Mouse (Mus musculus): ENCODE results near the gene Gng8. TPM values are rescaled to one million over a fixed set of nuclear protein-coding genes. Genes with fewer than 3 reads are reported as not detected.
A peak's percentile ranks its signal among the peaks of the same experiment; 100 is the strongest.

Gene Gng8
- polyA plus RNA-seq, 1 experiment from 2014 or later, result 0.78 TPM

DNA sequence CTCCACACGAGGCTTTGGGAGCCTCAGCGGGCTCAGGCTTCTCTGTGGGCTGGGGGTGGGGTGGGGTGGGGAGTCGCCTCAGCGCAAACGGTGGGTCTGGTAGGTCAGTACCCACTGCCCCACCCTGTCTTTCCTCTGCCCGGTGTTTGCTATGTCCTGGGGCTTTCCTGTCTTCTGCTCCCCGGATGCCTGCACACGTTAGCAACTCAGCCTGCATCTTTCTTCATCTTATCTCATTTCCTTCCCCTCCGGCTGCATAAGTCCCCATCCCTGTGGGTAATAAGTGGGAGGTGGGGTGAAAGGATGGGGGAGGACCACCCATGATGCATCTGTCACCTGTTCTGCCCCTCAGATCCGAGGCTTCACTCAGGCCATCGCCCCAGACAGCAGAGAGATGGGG, 16.8 kb downstream of the Gng8 start:
- H3K9ac ChIP-seq, result no peak overlapping the region
- 0 out of 2 replicates have a peak, but pooled peaks cover 7% of the 10 kb centered on the region for H3K36me3 ChIP-seq (replicated peaks; ENCODE audit: control insufficient read depth, insufficient read depth)
- H3K4me2 ChIP-seq (replicated peaks), result no peak overlapping the region
- H3K27ac ChIP-seq, result no peak overlapping the region
- no peak for ATAC-seq (ENCODE audit: low FRiP score)
- DNase-seq (ENCODE audit: low spot score), result no peak
- peaks cover 3% of the 10 kb centered on the region; the same call in 1 of the 2 replicates for H3K4me1 ChIP-seq (replicated peaks; ENCODE audit: control insufficient read depth, insufficient read depth, low read length)
- H3K27me3 ChIP-seq (ENCODE audit: control insufficient read depth, insufficient read depth, low read length), result no peaks in the 10 kb centered on the region
- no peak overlapping the region for H3K4me3 ChIP-seq (replicated peaks; ENCODE audit: low read length)
- WGBS, result 57% methylated on average over 11 of the region's 11 CpGs
- no peaks in the 10 kb centered on the region for H3K9me3 ChIP-seq (ENCODE audit: control insufficient read depth, low read length)

DNA sequence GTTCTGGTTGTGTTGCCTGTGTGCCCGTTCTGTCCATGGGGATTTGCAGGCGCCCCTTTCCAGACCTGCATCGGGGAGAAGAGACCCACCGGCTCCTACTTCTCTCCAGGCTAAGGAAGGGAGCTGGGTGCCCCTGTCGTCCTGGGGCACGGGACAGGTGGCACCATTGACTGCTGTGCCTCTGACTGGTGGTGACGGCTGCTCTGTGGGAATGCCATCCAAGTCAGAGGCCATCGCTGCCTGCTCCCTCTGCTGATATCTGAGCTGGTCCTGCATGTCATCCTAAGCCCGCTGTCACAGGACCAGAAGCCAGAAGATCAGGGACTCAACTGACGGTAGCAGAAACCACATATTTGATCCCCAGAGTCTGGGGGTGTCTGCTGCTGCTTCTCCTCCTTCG, 17.3 kb downstream of the Gng8 start:
- Histone ChIP-seq H3K4me1 (replicated peaks; ENCODE audit: control insufficient read depth, insufficient read depth, low read length) (peaks cover 3% of the 10 kb centered on the region; the same call in 1 of the 2 replicates), H3K27ac (no peak overlapping the region), H3K36me3 (replicated peaks; ENCODE audit: control insufficient read depth, insufficient read depth) (0 out of 2 replicates have a peak, but pooled peaks cover 7% of the 10 kb centered on the region), H3K27me3 (ENCODE audit: control insufficient read depth, insufficient read depth, low read length) (no peaks in the 10 kb centered on the region), H3K9me3 (ENCODE audit: control insufficient read depth, low read length) (no peaks in the 10 kb centered on the region), H3K4me3 (replicated peaks; ENCODE audit: low read length) (no peak overlapping the region), H3K4me2 (replicated peaks) (no peak overlapping the region), H3K9ac (no peak overlapping the region)
- ATAC-seq (ENCODE audit: low FRiP score) (no peak), DNase-seq (ENCODE audit: low spot score) (no peak)
- WGBS, result 66% methylated on average over 11 of the region's 11 CpGs

DNA sequence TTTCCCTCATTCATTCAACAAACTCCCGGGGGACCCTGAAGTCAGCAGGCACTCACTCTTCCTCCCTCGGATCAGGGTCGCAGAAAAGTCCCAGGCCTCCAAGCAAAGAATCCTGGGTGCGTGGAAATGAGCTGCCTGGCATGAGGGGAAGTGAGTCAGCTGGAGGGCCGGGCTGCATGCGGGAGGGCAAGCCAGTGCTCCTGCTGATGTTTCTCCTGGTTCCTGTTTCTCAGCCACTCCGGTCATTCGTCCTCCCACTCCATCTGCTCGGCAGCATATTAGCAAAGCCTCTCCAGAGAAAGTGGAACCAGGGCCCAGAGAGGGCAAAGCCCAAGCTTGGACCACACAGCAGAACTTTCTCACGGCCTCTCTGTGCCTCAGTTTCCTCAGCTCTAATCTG, 18.3 kb downstream of the Gng8 start:
- H3K4me2 ChIP-seq (replicated peaks), result no peak overlapping the region
- no peaks in the 10 kb centered on the region for H3K9me3 ChIP-seq (ENCODE audit: control insufficient read depth, low read length)
- H3K4me1 ChIP-seq (replicated peaks; ENCODE audit: control insufficient read depth, insufficient read depth, low read length), result peaks cover 3% of the 10 kb centered on the region; the same call in 1 of the 2 replicates
- DNase-seq (ENCODE audit: low spot score), result no peak
- H3K27ac ChIP-seq, result no peak overlapping the region
- ATAC-seq (ENCODE audit: low FRiP score), result no peak
- H3K9ac ChIP-seq, result no peak overlapping the region
- no peaks in the 10 kb centered on the region for H3K27me3 ChIP-seq (ENCODE audit: control insufficient read depth, insufficient read depth, low read length)
- peaks cover 17% of the 10 kb centered on the region for H3K36me3 ChIP-seq (replicated peaks; ENCODE audit: control insufficient read depth, insufficient read depth)
- WGBS, result 48% methylated on average over 10 of the region's 10 CpGs
- no peak overlapping the region for H3K4me3 ChIP-seq (replicated peaks; ENCODE audit: low read length)

DNA sequence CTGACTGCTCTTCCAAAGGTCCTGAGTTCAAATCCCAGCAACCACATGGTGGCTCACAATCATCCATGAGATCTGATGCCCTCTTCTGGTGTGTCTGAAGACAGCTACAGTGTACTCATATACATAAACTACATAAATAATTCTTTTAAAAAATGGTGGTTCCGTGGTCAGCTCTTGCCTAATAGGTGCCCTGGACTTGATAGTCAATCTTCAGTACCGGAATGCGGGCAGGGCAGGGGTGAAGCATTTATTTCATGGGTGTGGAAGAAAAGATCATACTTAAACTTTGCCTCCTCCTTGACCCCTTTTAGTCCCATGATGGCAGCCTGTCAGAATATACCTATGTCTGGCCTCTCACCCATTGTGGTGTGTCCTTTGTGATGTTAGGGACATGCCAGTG, 20.3 kb downstream of the Gng8 start:
- Histone ChIP-seq H3K4me3 (replicated peaks; ENCODE audit: low read length) (no peak overlapping the region), H3K4me2 (replicated peaks) (no peak overlapping the region), H3K27ac (no peak overlapping the region), H3K9me3 (ENCODE audit: control insufficient read depth, low read length) (no peaks in the 10 kb centered on the region), H3K9ac (no peak overlapping the region), H3K36me3 (replicated peaks; ENCODE audit: control insufficient read depth, insufficient read depth) (peaks cover 37% of the 10 kb centered on the region), H3K4me1 (replicated peaks; ENCODE audit: control insufficient read depth, insufficient read depth, low read length) (no peaks in the 10 kb centered on the region; the same call in 1 of the 2 replicates), H3K27me3 (ENCODE audit: control insufficient read depth, insufficient read depth, low read length) (no peaks in the 10 kb centered on the region)
- DNase-seq (ENCODE audit: low spot score) (no peak), ATAC-seq (ENCODE audit: low FRiP score) (no peak)
- WGBS, result 89% methylated on average over 3 of the region's 3 CpGs

DNA sequence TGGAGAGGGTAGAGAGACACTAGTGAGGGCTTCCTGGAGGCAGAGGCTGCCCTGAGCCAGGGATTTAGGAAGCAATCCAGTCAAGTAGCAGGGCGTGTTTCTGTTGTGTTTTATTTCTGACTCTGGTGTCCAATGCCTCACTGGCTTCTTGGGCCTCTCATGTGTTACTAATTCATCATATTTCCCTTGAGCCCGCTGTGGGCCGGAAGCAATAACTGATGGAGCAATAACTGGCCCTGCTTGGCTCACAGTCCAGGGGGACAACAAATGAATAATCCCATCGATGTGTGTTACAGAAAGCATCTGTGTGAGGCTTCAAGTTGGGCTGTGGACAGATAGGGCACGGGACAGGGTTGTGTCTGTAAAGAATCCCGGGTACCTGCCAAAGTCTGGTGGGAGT, 20.8 kb downstream of the Gng8 start:
- WGBS, result 50% methylated on average over 6 of the region's 6 CpGs
- Histone ChIP-seq H3K36me3 (replicated peaks; ENCODE audit: control insufficient read depth, insufficient read depth) (peaks cover 42% of the 10 kb centered on the region), H3K27me3 (ENCODE audit: control insufficient read depth, insufficient read depth, low read length) (no peaks in the 10 kb centered on the region), H3K4me3 (replicated peaks; ENCODE audit: low read length) (no peak overlapping the region), H3K9ac (no peak overlapping the region), H3K4me1 (replicated peaks; ENCODE audit: control insufficient read depth, insufficient read depth, low read length) (no peaks in the 10 kb centered on the region; the same call in 1 of the 2 replicates), H3K4me2 (replicated peaks) (no peak overlapping the region), H3K9me3 (ENCODE audit: control insufficient read depth, low read length) (no peaks in the 10 kb centered on the region), H3K27ac (no peak overlapping the region)
- no peak for DNase-seq (ENCODE audit: low spot score)
- ATAC-seq (ENCODE audit: low FRiP score), result no peak

DNA sequence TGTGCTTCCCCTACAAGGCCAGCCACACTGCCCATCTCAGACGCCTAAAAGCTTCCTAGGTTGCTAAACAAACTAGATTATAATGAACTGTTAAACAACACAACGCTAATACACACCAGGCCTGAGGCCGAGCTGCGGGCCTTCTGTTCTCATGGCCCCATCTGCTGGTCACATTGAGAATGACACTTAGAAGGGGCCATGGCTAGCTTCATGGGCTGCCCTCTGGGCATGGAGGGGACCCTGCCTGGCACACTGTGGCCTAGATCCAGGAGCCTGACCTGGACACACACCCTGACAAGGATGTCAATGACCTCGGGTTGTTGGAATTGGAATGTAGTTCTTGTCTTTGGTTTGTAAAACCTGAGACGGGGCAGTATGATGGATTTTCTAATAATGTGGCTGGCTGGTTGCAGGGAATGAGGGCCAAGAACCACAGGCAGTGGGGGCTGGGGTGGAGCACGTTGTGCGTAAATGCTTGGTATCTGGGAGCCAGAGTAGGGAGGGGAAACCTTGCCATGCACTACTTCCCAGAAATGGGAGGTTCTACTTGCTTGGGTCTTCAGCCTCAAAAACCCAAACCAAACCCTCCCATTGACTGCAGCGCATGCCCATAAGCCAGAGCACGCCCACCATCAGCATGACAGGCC, 22.3 kb downstream of the Gng8 start:
- WGBS, result 37% methylated on average over 10 of the region's 10 CpGs
- Histone ChIP-seq H3K9me3 (ENCODE audit: control insufficient read depth, low read length) (no peaks in the 10 kb centered on the region), H3K4me3 (replicated peaks; ENCODE audit: low read length) (no peak overlapping the region), H3K36me3 (replicated peaks; ENCODE audit: control insufficient read depth, insufficient read depth) (peaks cover 57% of the 10 kb centered on the region), H3K27me3 (ENCODE audit: control insufficient read depth, insufficient read depth, low read length) (no peaks in the 10 kb centered on the region), H3K27ac (0 out of 2 replicates have a peak overlapping the region, but pooled peaks have one; percentile 26), H3K4me1 (replicated peaks; ENCODE audit: control insufficient read depth, insufficient read depth, low read length) (peaks cover 5% of the 10 kb centered on the region; the same call in 1 of the 2 replicates), H3K9ac (no peak overlapping the region), H3K4me2 (replicated peaks) (no peak overlapping the region)
- DNase-seq (ENCODE audit: low spot score) (peak; percentile 84), ATAC-seq (ENCODE audit: low FRiP score) (peak; percentile 60)

DNA sequence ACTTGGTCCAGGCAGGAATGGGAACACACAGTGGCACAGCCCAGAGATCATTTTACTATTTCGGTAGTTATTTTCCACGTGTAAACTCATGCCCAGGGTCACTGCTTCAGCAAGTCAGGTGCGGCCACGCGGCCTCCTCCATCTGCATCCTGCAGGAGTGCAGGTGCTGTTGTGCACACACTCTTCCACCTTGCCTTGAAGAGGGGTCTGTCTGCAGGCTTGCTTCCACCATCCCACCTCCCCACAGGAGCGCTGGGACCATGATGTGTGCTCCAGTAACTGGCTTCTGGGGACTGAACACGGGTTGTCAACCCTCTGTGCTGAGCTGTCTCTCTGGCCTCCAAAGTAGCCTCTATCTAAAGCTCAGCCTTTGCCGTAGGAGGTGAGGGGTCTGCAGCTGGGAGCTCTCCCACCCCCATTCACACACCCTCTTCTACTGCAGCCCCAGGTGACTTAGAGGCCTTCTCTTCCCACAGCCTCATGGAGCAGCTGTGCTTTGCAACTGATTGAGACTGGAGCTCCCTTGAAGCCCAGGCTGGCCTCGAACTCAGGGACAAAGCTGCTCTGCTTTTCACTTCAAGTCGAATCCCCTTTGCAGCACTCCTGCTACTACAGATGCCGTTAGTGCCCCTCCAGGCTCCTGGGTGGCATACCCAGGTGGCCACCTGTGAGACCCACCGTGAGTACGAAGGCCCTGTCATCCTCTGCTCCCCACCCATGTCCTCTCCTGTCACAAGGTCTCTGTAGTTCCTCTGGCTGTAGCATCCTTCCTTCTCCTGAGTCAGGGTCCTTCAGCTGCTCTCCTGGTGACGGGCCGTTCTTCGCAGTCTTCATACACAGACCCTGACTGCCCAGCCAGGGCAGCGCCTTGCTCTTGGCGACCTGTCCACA, 23.1 kb downstream of the Gng8 start:
- DNase-seq (ENCODE audit: low spot score), result no peak
- peaks cover 13% of the 10 kb centered on the region for H3K4me1 ChIP-seq (replicated peaks; ENCODE audit: control insufficient read depth, insufficient read depth, low read length)
- H3K27me3 ChIP-seq (ENCODE audit: control insufficient read depth, insufficient read depth, low read length), result no peaks in the 10 kb centered on the region
- H3K4me2 ChIP-seq (replicated peaks), result no peak overlapping the region
- H3K36me3 ChIP-seq (replicated peaks; ENCODE audit: control insufficient read depth, insufficient read depth), result peaks cover 65% of the 10 kb centered on the region
- no peaks in the 10 kb centered on the region for H3K9me3 ChIP-seq (ENCODE audit: control insufficient read depth, low read length)
- H3K4me3 ChIP-seq (replicated peaks; ENCODE audit: low read length), result no peak overlapping the region
- no peak for ATAC-seq (ENCODE audit: low FRiP score)
- 0 out of 2 replicates have a peak overlapping the region, but pooled peaks have one; percentile 26 for H3K27ac ChIP-seq
- H3K9ac ChIP-seq, result no peak overlapping the region
- 84% methylated on average over 18 of the region's 18 CpGs for WGBS

DNA sequence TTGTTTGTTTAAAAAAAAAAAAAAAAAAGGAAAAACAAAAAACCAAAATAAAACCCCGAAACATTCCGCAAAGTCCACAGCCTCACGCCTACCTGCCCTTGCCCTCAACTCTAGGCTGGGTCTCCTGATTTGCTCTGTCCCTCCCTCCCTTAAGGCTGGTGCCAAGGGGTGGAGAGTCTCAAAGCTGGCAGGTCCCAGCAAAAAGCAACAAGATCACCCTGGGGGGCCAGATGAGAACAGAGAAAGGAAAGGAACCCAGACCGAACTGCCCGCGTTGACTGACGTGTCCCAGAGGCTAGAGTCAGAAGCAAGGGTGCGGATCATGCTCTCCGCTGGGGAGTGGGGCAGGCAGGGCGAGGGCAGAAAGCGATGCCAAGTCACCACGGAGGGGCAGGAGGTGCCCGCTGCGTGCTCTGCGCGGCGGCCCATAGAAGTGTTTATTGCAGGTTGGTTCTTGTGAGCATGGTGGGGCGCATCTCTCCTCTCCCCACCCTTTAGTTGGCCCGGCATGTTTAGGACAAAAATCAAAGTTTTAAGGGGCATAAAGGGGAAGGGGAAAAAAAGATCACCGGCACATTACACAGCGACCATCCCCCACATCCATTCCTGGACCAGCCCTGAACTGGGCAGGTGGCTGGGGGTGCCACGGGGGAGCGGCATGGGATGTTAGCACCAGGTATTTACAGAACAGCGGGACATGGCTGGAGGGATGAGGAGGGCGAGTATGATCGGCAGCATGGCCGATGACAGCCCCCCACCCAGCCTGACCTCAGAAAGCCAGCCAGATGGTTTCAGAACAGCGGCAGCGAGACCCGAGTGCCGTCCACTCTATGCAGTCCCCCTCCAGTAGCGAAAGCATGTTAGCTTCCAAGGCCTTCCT, 24.1 kb downstream of the Gng8 start:
- ATAC-seq (ENCODE audit: low FRiP score) (no peak), DNase-seq (ENCODE audit: low spot score) (no peak)
- H3K4me2 ChIP-seq (replicated peaks), result no peak overlapping the region
- peaks cover 65% of the 10 kb centered on the region for H3K36me3 ChIP-seq (replicated peaks; ENCODE audit: control insufficient read depth, insufficient read depth)
- H3K4me1 ChIP-seq (replicated peaks; ENCODE audit: control insufficient read depth, insufficient read depth, low read length), result peaks cover 23% of the 10 kb centered on the region
- H3K9ac ChIP-seq, result no peak overlapping the region
- H3K27me3 ChIP-seq (ENCODE audit: control insufficient read depth, insufficient read depth, low read length), result no peaks in the 10 kb centered on the region
- no peak overlapping the region for H3K27ac ChIP-seq
- no peak overlapping the region for H3K4me3 ChIP-seq (replicated peaks; ENCODE audit: low read length)
- no peaks in the 10 kb centered on the region for H3K9me3 ChIP-seq (ENCODE audit: control insufficient read depth, low read length)
- 95% methylated on average over 32 of the region's 32 CpGs for WGBS

Measured in hindbrain, embryonic 14.5 days (tissue).